Mouse (Mus musculus): ENCODE results near the gene Sufu. TPM values are rescaled to one million over a fixed set of nuclear protein-coding genes. Genes with fewer than 3 reads are reported as not detected.

Sufu gene
- total and polyA plus RNA-seq, 3 experiments: 8.7 to 11.0 (median 10.6) TPM

DNA sequence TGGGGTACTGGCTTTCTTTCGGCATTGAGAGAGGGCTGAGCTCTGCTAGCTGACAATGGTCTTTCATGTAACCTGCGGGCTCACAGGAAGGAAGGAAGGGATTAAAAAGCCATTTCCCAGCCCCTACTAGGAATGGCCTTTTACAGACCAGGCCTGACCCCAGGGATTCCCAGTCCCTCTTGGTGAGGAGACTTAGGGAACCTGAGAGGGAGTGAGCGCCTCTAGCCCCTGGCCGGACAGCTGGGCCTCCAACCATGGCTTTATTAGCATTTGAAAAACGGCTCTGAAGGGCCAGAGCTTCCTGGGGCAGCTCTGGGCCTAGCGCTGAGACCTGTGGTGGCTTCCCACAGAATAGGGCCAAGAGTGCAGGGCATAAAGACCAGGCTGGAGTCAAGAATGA is 46.8 kb downstream of the Sufu start:
- intact Hi-C loops (cut with DNase I): loop anchor here (2.0 to 10.0 kb wide), 3 partner anchors 29 to 139 kb away; partner anchors contain the start of genes Cuedc2 and Nfkb2
- Histone ChIP-seq H3K79me2 (replicated peaks; ENCODE audit: control insufficient read depth, insufficient read depth, low read length) (peaks cover 4% of the 10 kb centered on the region; the same call in 1 of the 2 replicates), H3K36me3 (ENCODE audit: control insufficient read depth, insufficient read depth, low read length) (no peaks in the 10 kb centered on the region), H3K27ac (peak overlapping the region; percentile 34; the same call in 1 of the 2 replicates), H3K27me3 (ENCODE audit: control insufficient read depth, insufficient read depth, low read length) (no peaks in the 10 kb centered on the region), H3K4me3 (no peak overlapping the region), H3K9ac (ENCODE audit: low read depth, low read length) (no peak overlapping the region), H3K4me1 (ENCODE audit: control insufficient read depth, insufficient read depth, low read length) (peaks cover 10% of the 10 kb centered on the region)
- DNase-seq: no peak
- WGBS: 46% methylated on average over 6 of the region's 6 CpGs
- no peak for TF ChIP-seq POLR2A (IDR thresholded peaks at IDR 0.05; ENCODE audit: insufficient read depth, low read depth, low read length)
- TF ChIP-seq EP300 (IDR thresholded peaks at IDR 0.05; ENCODE audit: insufficient read depth, low read depth, low read length): no peak
- no peak for TF ChIP-seq CTCF (IDR thresholded peaks at IDR 0.05)

DNA sequence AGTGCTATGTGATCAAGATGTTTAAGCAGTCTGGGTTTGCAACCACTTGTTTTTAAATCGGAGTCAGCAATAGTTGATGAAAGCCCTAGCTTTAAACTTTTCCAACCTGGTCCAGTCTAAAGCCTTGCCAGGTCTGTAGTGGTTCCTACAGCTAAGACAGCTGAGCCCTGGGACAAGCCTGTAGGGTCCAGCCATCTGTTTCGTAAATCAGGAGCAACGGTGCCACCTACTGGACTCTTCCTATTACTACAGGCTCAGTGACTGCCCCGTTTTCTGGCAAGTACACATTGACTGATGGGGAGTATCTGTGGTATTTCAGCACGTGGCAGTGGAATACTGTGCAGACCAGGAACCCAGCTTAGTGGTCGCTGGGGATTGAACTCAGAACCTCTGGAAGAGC is 47.5 kb downstream of the Sufu start:
- H3K36me3 ChIP-seq (ENCODE audit: control insufficient read depth, insufficient read depth, low read length): no peaks in the 10 kb centered on the region
- TF ChIP-seq POLR2A (IDR thresholded peaks at IDR 0.05; ENCODE audit: insufficient read depth, low read depth, low read length): no peak
- peak; percentile 96 for TF ChIP-seq CTCF (IDR thresholded peaks at IDR 0.05)
- peak; percentile 80; the same call in 1 of the 2 replicates for TF ChIP-seq EP300 (IDR thresholded peaks at IDR 0.05; ENCODE audit: insufficient read depth, low read depth, low read length)
- no peaks in the 10 kb centered on the region for H3K27me3 ChIP-seq (ENCODE audit: control insufficient read depth, insufficient read depth, low read length)
- peak; percentile 64 to 79 for DNase-seq
- intact Hi-C loops (cut with DNase I): loop anchor here (1.0 to 10.0 kb wide), 2 partner anchors 48 to 139 kb away; partner anchors contain the start of genes Nfkb2 and Sufu
- WGBS: 9% methylated on average over 6 of the region's 6 CpGs
- peaks cover 4% of the 10 kb centered on the region; the same call in 1 of the 2 replicates for H3K79me2 ChIP-seq (replicated peaks; ENCODE audit: control insufficient read depth, insufficient read depth, low read length)
- H3K27ac ChIP-seq: peak overlapping the region; percentile 34; the same call in 1 of the 2 replicates
- no peak overlapping the region for H3K9ac ChIP-seq (ENCODE audit: low read depth, low read length)
- peaks cover 10% of the 10 kb centered on the region for H3K4me1 ChIP-seq (ENCODE audit: control insufficient read depth, insufficient read depth, low read length)
- H3K4me3 ChIP-seq: no peak overlapping the region

DNA sequence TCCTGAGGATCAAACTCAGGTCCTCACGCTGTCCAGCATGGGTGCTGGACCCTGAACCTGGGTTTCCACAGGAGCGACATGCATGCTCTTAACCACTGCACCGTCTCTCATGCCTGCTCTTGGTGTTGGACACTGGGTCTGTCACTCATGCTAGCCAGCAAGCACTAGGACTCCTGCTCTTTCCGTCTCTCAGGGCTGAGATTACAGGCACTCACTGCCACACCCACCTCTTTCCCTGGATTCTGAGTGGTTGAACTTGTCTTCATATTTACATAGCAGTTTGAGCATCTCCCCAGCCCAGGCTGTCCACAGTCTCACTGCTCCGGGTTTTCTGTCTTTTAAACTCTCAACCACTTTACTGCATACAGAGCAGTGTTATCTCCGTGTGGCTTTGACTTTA is 48.9 kb downstream of the Sufu start:
- H3K9ac ChIP-seq (ENCODE audit: low read depth, low read length): no peak overlapping the region
- intact Hi-C loops (cut with DNase I): loop anchor here (10.0 kb wide), 1 partner anchor 141 kb away; the partner anchor contains the start of gene Nfkb2
- 50% methylated on average over 6 of the region's 6 CpGs for WGBS
- H3K36me3 ChIP-seq (ENCODE audit: control insufficient read depth, insufficient read depth, low read length): no peaks in the 10 kb centered on the region
- no peak for DNase-seq
- H3K27ac ChIP-seq: no peak overlapping the region
- H3K4me1 ChIP-seq (ENCODE audit: control insufficient read depth, insufficient read depth, low read length): peaks cover 10% of the 10 kb centered on the region
- H3K27me3 ChIP-seq (ENCODE audit: control insufficient read depth, insufficient read depth, low read length): no peaks in the 10 kb centered on the region
- peaks cover 4% of the 10 kb centered on the region; the same call in 1 of the 2 replicates for H3K79me2 ChIP-seq (replicated peaks; ENCODE audit: control insufficient read depth, insufficient read depth, low read length)
- H3K4me3 ChIP-seq: no peak overlapping the region
- TF ChIP-seq CTCF (IDR thresholded peaks at IDR 0.05): no peak
- TF ChIP-seq EP300 (IDR thresholded peaks at IDR 0.05; ENCODE audit: insufficient read depth, low read depth, low read length): no peak
- no peak for TF ChIP-seq POLR2A (IDR thresholded peaks at IDR 0.05; ENCODE audit: insufficient read depth, low read depth, low read length)

DNA sequence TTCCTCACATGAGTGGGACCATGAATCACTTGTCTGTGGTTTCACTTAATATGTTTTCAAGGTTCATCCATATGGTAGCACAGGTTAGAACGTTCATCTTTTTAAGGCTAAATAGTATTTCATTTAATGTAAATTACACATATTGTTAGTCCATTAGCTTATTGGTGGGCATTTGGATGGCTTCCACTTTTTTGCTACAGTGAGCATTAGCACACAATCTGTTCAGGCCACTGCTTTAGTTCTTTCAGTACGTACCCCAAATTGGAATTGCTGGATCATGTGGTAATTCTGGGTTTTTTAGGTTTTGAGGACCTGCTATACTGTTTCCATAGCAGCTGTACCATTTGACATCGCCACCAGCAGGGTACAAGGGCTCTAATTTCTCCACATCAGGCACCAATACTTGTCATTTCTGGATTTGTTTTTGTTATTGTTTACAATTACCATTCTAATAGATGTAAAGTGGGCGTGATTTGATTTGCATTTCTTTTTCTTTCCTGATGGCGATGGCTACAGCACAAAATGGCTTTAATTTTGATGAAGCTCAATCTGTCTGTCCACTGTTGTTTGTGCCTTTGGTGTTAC is 49.8 kb downstream of the Sufu start:
- 97% methylated on average over 5 of the region's 5 CpGs for WGBS
- peaks cover 10% of the 10 kb centered on the region for H3K4me1 ChIP-seq (ENCODE audit: control insufficient read depth, insufficient read depth, low read length)
- no peaks in the 10 kb centered on the region for H3K27me3 ChIP-seq (ENCODE audit: control insufficient read depth, insufficient read depth, low read length)
- no peaks in the 10 kb centered on the region for H3K36me3 ChIP-seq (ENCODE audit: control insufficient read depth, insufficient read depth, low read length)
- intact Hi-C loops (cut with DNase I): loop anchor here (10.0 kb wide), 1 partner anchor 142 kb away; the partner anchor contains the start of gene Nfkb2
- no peak overlapping the region for H3K4me3 ChIP-seq
- no peak overlapping the region for H3K9ac ChIP-seq (ENCODE audit: low read depth, low read length)
- no peak for TF ChIP-seq CTCF (IDR thresholded peaks at IDR 0.05)
- no peak for TF ChIP-seq EP300 (IDR thresholded peaks at IDR 0.05; ENCODE audit: insufficient read depth, low read depth, low read length)
- TF ChIP-seq POLR2A (IDR thresholded peaks at IDR 0.05; ENCODE audit: insufficient read depth, low read depth, low read length): no peak
- H3K27ac ChIP-seq: no peak overlapping the region
- DNase-seq: no peak
- peaks cover 4% of the 10 kb centered on the region; the same call in 1 of the 2 replicates for H3K79me2 ChIP-seq (replicated peaks; ENCODE audit: control insufficient read depth, insufficient read depth, low read length)

GRCm38 (mm10) chr19:46447110-46447509 is 50.4 kb downstream of the Sufu start:
- H3K4me1 ChIP-seq (ENCODE audit: control insufficient read depth, insufficient read depth, low read length): peaks cover 10% of the 10 kb centered on the region
- intact Hi-C loops (cut with DNase I): loop anchor here (10.0 kb wide), 1 partner anchor 142 kb away; the partner anchor contains the start of gene Nfkb2

DNA sequence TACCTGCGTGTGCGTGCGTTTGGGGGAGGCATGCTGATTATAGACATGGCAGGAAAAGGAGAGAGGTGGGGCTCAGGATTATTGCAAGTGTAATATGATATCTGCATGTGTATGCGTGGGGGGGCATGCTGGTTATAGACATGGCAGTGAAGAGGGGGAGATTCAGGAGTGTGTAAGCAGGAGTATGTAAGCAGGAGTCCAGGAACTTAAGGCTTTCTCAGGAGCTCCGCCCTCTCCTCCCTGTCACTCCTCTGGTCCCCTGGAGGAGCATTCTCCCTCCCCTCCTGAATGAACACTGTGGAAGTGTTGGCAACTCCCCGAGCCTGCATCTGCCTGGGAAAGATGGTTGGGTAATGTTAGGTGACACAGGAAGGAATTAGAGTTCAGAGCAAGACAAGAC is 51.2 kb downstream of the Sufu start:
- TF ChIP-seq POLR2A (IDR thresholded peaks at IDR 0.05; ENCODE audit: insufficient read depth, low read depth, low read length) (no peak), CTCF (IDR thresholded peaks at IDR 0.05) (no peak), EP300 (IDR thresholded peaks at IDR 0.05; ENCODE audit: insufficient read depth, low read depth, low read length) (no peak)
- intact Hi-C loops (cut with DNase I): loop anchor here (10.0 kb wide), 1 partner anchor 143 kb away; the partner anchor contains the start of gene Nfkb2
- Histone ChIP-seq H3K36me3 (ENCODE audit: control insufficient read depth, insufficient read depth, low read length) (no peaks in the 10 kb centered on the region), H3K9ac (ENCODE audit: low read depth, low read length) (no peak overlapping the region), H3K4me1 (ENCODE audit: control insufficient read depth, insufficient read depth, low read length) (peaks cover 7% of the 10 kb centered on the region), H3K4me3 (no peak overlapping the region), H3K27ac (no peak overlapping the region), H3K79me2 (replicated peaks; ENCODE audit: control insufficient read depth, insufficient read depth, low read length) (peaks cover 1% of the 10 kb centered on the region; the same call in 1 of the 2 replicates), H3K27me3 (ENCODE audit: control insufficient read depth, insufficient read depth, low read length) (no peaks in the 10 kb centered on the region)
- WGBS: 28% methylated on average over 6 of the region's 6 CpGs
- no peak for DNase-seq

More at GRCm38 (mm10) chr19:46447110-46447509, 50.4 kb downstream of the Sufu start:
- Histone ChIP-seq H3K4me3 (no peak overlapping the region), H3K79me2 (replicated peaks; ENCODE audit: control insufficient read depth, insufficient read depth, low read length) (peaks cover 1% of the 10 kb centered on the region; the same call in 1 of the 2 replicates), H3K36me3 (ENCODE audit: control insufficient read depth, insufficient read depth, low read length) (no peaks in the 10 kb centered on the region), H3K27ac (no peak overlapping the region), H3K27me3 (ENCODE audit: control insufficient read depth, insufficient read depth, low read length) (no peaks in the 10 kb centered on the region), H3K9ac (ENCODE audit: low read depth, low read length) (no peak overlapping the region)
- no peak for DNase-seq
- 70% methylated on average over 7 of the region's 7 CpGs for WGBS
- TF ChIP-seq EP300 (IDR thresholded peaks at IDR 0.05; ENCODE audit: insufficient read depth, low read depth, low read length): no peak
- no peak for TF ChIP-seq CTCF (IDR thresholded peaks at IDR 0.05)
- no peak for TF ChIP-seq POLR2A (IDR thresholded peaks at IDR 0.05; ENCODE audit: insufficient read depth, low read depth, low read length)

Measured in heart, adult 2 months (tissue).